Mouse (Mus musculus) forebrain, embryonic 15.5 days (tissue): ENCODE data around the gene Eif3l. TPM values are rescaled to one million over a fixed set of nuclear protein-coding genes. Genes with fewer than 3 reads are reported as not detected.
"Not testable (repeated sequence)": the region's sequence is repeated elsewhere in the genome, so short reads cannot be mapped to it uniquely, and the experiment has no call there.

Experiments used
- ATAC-seq: fragments of 200-750 bp; cut with Nextera tagmentation; replicated peaks from 2 replicates; pipeline ENCODE4 v1.8.0; 2017; ENCODE audit warnings: mild to moderate bottlenecking, moderate TSS enrichment, moderate library complexity
- H3K27ac ChIP-seq: fragments of 300-500 bp; sonication (generic); replicated peaks from 2 replicates; pipeline ENCODE4 v1.5.1; 2015; ENCODE audit warnings: mild to moderate bottlenecking, inconsistent platforms
- H3K27me3 ChIP-seq: fragments of 300-500 bp; sonication (generic); 2 replicates; pipeline ENCODE4 v1.6.1; 2015; ENCODE audit warnings: inconsistent platforms
- H3K36me3 ChIP-seq: fragments of 300-500 bp; sonication (generic); 2 replicates; pipeline ENCODE4 v1.6.1; 2015; ENCODE audit warnings: mild to moderate bottlenecking, inconsistent platforms
- H3K4me1 ChIP-seq: fragments of 300-500 bp; sonication (generic); 2 replicates; pipeline ENCODE4 v1.6.1; 2015; ENCODE audit warnings: inconsistent platforms
- H3K4me2 ChIP-seq: fragments of 300-500 bp; sonication (generic); replicated peaks from 2 replicates; pipeline ENCODE4 v1.6.1; 2015; ENCODE audit warnings: mild to moderate bottlenecking, inconsistent platforms
- H3K4me3 ChIP-seq: fragments of 300-500 bp; sonication (generic); 2 replicates; pipeline ENCODE4 v1.5.1; 2015; ENCODE audit warnings: mild to moderate bottlenecking, inconsistent platforms
- H3K9ac ChIP-seq: fragments of 300-500 bp; sonication (generic); replicated peaks from 2 replicates; pipeline ENCODE4 v1.6.1; 2015; ENCODE audit warnings: mild to moderate bottlenecking, inconsistent platforms
- H3K9me3 ChIP-seq: fragments of 300-500 bp; sonication (generic); 2 replicates; pipeline ENCODE4 v1.6.1; 2016; ENCODE audit warnings: inconsistent platforms
- WGBS: fragments of 180-500 bp; shearing (Covaris S2); methylation state at CpG from one replicate; pipeline ENCODE4 v1.1.7; 2015; ENCODE audit warnings: mixed read lengths; 5-methylcytosine and 5-hydroxymethylcytosine counted together
- polyA plus RNA-seq: library from polyadenylated mRNA; unstranded; fragments of >200 nt; fragmentation: Nextera tagmentation; extraction: Ambion mirVana; gene quantifications from 2 replicates; pipeline ENCODE4 v1.2.1, GENCODE M21; 2015

Eif3l gene
- polyA plus RNA-seq = 192 and 195 TPM in 2 replicates

DNA sequence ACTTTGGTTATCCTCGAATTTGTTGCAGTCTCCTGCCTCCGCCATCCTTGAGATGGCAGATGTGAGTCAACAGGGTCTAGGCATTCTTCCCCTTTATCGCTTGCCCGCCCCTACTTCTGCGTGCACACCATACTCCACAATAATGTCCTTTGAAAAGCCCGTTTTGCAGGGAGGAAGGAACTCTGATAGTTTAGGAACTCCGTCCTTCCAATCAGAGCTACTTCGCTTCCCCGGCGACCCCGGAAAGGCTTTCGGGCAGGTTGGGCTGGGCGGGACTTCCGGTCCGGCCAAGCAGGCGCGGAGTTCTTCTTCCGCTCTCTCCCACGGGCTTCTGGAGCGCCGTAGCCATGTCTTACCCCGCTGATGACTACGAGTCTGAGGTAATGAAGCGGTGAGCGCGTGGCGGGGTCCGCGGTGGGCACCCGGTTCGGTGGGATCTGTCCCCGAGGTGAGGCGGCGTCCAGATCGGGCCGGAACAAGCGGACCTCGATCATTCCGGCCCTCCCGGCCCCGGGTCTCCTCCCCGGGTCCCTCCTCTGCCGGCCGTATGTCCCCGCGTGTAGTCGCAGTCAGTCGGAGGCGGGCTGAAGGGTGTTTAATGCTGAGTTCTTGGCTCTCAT, at the start of gene Eif3l:
TSS of gene Eif3l (plus strand) at position 267 of the 620 bp plus-strand sequence.
- H3K36me3 ChIP-seq = peaks cover 37% of the 10 kb centered on the region

DNA sequence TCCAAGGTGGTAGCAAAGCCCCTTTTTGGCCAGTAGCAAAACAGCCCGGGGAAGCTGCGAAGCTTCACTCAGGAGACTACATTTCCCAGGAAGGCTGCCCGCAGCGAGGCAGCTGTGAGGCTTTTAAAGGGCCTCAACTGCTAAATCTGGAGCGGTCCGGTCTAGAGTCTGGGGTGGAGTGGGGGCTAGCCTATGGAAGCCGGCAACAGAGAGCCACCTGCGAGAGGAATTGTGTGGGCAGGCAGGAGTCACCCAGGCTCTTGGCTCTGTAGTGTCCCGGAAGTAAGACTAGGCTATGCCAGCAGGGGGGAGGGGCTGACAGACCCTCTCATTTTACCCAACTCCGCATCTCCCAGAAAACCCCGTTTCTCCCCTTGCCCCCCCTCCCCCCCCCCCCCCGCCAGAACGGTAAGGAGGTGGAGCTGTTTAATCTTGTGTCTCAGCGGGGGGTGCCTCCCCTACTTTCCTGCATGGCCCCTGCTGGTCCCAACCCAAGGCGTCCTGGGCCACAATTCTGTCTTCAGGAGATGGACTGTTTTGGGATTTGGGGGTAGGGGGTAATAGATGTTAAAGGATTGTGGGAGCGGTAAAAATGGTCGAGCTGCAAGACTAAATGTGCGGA, 49.2 kb upstream of the Eif3l start:
- H3K9ac ChIP-seq = no peak overlapping the region; the same call in 1 of the 2 replicates
- no peak for ATAC-seq
- H3K27ac ChIP-seq = no peak overlapping the region
- H3K4me3 ChIP-seq = peak overlapping the region; percentile 25
- H3K4me2 ChIP-seq = peak overlapping the region; percentile 34
- H3K27me3 ChIP-seq = no peaks in the 10 kb centered on the region
- no peaks in the 10 kb centered on the region for H3K9me3 ChIP-seq
- WGBS = 9% methylated on average over 16 of the region's 18 CpGs
- H3K36me3 ChIP-seq = no peaks in the 10 kb centered on the region
- peaks cover 36% of the 10 kb centered on the region for H3K4me1 ChIP-seq

More for the DNA sequence above, at the start of gene Eif3l:
- no peaks in the 10 kb centered on the region for H3K9me3 ChIP-seq
- H3K4me2 ChIP-seq = peak within 1 kb of the TSS; percentile 61
- H3K4me3 ChIP-seq = peak within 1 kb of the TSS; percentile 87
- WGBS = under 1% methylated on average over 49 of the region's 49 CpGs
- peaks cover 23% of the 10 kb centered on the region for H3K4me1 ChIP-seq
- no peaks in the 10 kb centered on the region for H3K27me3 ChIP-seq
- ATAC-seq = peak; percentile 95
- peak within 1 kb of the TSS; percentile 86 for H3K9ac ChIP-seq
- peak within 1 kb of the TSS; percentile 83 for H3K27ac ChIP-seq

DNA sequence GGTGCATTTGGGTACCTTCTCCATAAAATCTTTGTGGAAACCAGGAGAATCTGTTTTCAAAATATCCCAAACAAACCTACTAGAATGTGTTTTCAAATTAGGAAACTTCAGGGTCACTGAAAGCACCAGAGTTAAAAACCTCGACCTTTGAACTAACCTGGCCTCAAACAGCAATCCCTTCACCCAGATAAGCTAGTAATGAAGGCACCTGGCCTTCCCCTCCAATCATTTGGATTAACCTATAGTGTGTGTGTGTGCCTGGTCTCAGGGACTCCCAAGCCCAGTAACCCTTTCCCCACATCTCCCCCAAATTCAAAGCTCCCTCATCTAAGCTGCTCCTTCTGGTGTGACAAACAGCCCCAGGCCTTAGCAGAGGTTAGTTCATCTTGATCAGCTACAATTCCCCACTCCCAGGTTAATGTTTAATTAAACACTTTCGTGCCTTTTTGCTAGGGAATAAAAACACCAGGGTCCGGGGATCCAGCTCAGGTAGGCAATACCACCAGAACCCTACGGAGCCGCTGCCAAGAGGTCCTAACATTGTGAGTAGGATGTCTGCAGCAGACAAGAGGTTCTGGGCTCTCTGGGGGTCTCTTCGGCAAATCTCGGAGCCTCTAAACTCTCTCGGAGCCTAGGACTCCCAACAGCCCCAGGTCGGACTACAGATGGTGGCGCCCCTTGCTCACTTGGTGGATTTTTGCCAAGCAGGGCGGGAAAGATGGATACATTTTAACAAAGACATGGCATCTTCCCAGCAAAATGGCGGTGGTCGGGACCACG, 48.3 kb upstream of the Eif3l start:
- 35% methylated on average over 14 of the region's 14 CpGs for WGBS
- H3K9me3 ChIP-seq = no peaks in the 10 kb centered on the region
- peaks cover 45% of the 10 kb centered on the region for H3K4me1 ChIP-seq
- H3K4me3 ChIP-seq = peak overlapping the region; percentile 83
- no peaks in the 10 kb centered on the region for H3K27me3 ChIP-seq
- H3K27ac ChIP-seq = peak overlapping the region; percentile 94; the same call in 1 of the 2 replicates
- peak overlapping the region; percentile 83; the same call in 1 of the 2 replicates for H3K9ac ChIP-seq
- no peak for ATAC-seq
- H3K4me2 ChIP-seq = peak overlapping the region; percentile 96
- no peaks in the 10 kb centered on the region for H3K36me3 ChIP-seq

DNA sequence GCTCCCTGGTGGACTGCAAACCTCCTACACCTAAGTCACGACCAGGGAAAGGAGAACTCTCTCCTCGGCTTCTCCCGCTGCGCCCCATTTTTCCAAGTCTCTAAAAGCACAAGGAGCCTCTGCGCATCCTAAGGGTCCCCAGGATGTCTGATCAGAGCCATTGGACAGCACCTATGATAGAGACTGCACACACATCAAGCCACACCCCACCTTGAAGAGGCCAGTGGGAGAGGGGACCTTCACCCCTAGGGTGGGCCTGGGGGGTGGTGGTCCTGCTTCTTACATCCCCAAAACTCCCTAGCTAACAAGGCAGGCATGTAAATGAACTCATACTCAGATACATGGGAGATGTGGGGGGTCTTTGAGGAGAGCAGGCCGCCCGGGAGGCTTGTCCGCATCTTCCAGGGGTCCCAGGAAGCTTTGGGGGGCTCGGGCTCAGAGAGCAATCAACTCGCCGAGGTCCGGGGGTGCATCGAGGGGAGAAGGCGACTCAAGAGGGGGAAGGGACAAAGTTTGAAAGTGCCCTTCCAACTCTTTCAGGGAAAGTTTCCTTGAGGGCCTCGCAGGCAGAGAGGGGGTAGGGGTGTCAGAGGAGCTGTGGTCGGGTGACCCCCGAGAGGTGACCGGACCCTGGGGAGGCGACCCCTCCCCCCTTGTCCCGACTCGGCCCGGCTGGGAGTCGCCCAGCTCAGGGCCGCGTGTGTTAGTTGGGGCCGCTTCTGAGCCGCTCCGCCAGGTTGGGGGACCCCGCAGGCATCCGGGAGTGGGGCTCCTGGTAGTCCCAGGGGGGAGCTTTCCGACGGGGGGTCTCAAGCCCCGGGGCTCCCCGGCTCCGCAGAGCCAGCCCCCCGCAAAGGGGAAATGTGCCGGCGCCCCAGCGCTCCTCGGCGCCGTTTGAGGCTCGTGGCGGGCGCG, 47.4 kb upstream of the Eif3l start:
- Histone ChIP-seq H3K27me3 (no peaks in the 10 kb centered on the region), H3K4me3 (peak overlapping the region; percentile 83), H3K4me1 (peaks cover 52% of the 10 kb centered on the region), H3K9ac (peak overlapping the region; percentile 83), H3K27ac (peak overlapping the region; percentile 94), H3K36me3 (no peaks in the 10 kb centered on the region), H3K9me3 (no peaks in the 10 kb centered on the region), H3K4me2 (peak overlapping the region; percentile 96)
- WGBS = 5% methylated on average over 44 of the region's 46 CpGs
- ATAC-seq = 0 out of 2 replicates have a peak, but pooled peaks have one; percentile 11

DNA sequence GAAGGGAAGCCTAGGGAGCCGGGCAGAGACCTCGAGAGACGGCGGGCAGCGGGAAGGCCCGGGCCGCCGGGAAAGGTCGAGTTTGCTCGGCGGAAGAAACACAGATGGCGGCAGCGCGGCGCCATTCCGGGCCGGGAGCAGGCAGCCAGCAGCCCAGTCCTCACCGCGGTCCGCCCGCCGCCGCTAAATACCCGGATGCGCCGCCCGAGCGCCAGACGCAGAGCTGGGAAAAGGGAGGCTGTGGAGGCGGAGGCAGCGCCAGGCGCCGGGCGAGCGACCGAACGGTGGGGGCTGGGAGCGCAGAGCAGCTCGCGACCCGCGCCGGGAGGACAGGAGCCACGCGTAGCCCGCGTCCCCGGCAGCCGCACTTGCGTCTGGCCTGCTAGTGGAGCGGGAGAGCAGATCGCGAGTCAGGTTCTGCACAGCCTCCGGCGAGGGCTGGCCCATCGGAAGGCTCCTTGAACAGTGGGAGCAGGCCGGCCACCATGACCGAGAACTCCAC, 46.7 kb upstream of the Eif3l start, which contains the start of gene H1f0:
TSS of gene H1f0 (plus strand) at position 214 of the 502 bp plus-strand sequence.
- Histone ChIP-seq H3K4me3 (peak within 1 kb of the TSS; percentile 83), H3K36me3 (no peaks in the 10 kb centered on the region), H3K4me2 (peak within 1 kb of the TSS; percentile 96), H3K9ac (peak within 1 kb of the TSS; percentile 83), H3K27ac (peak within 1 kb of the TSS; percentile 94), H3K27me3 (no peaks in the 10 kb centered on the region), H3K9me3 (no peaks in the 10 kb centered on the region), H3K4me1 (peaks cover 54% of the 10 kb centered on the region)
- under 1% methylated on average over 52 of the region's 58 CpGs for WGBS
- ATAC-seq = peak; percentile 79

DNA sequence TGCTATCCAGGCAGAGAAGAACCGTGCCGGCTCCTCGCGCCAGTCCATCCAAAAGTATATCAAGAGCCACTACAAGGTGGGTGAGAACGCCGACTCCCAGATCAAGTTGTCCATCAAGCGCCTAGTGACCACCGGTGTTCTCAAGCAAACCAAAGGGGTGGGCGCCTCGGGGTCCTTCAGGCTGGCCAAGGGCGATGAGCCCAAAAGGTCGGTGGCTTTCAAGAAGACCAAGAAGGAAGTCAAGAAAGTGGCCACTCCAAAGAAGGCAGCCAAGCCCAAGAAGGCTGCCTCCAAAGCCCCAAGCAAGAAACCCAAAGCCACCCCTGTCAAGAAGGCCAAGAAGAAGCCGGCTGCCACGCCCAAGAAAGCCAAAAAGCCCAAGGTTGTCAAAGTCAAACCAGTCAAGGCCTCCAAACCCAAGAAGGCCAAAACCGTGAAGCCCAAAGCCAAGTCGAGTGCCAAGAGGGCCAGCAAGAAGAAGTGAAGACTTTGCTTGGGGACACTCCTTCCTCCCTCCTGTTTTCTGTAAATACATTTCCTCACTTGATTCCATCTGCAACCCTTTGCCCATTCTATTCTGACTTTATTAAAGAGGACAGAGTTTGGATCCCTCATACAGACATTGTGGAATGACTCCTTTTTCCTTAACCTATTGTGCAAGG, 46.0 kb upstream of the Eif3l start:
- peaks cover 54% of the 10 kb centered on the region for H3K4me1 ChIP-seq
- 0 out of 2 replicates have a peak, but pooled peaks have one; percentile 1 for ATAC-seq

DNA sequence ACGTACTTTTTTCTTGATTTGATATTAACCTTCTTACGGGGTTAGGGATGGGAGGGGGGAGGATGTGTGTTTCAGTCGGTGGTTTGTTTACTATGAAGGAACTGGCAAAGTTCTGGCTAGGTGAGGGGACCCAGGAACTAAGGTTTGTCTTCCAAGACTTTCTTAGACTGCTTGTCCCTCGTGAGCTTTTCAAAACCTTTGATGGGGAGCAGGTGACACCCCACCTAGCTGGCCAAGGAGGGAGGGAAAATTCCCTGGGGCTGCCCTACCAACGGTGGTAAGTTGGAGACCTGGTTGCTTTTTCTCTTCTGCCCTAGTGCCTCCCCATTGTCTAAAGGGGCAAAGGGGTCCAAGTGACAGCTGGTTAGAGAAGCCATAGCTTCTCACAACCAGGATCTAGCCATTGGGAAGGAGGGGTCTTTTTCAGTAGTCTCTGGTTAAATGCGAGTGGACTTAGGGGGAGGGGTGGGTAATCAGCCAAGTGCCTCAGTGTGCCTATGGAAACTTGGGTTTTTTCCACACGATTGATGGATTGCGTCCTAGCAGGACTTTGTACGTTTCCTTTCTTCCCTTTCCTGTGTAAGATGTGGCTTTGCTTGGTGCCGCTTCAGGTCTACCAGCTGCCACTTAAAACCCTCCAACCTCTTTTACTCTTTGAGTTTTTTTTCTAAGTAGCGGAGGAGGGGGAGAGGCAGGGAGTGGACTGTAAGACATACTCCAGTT, 45.3 kb upstream of the Eif3l start:
- Histone ChIP-seq H3K4me2 (peak overlapping the region; percentile 96), H3K36me3 (no peaks in the 10 kb centered on the region), H3K4me3 (peak overlapping the region; percentile 83), H3K9me3 (no peaks in the 10 kb centered on the region), H3K9ac (peak overlapping the region; percentile 83), H3K27ac (peak overlapping the region; percentile 94), H3K4me1 (peaks cover 54% of the 10 kb centered on the region), H3K27me3 (no peaks in the 10 kb centered on the region)
- 4% methylated on average over 11 of the region's 11 CpGs for WGBS
- ATAC-seq = no peak

More for the DNA sequence above, 46.0 kb upstream of the Eif3l start:
- H3K27me3 ChIP-seq = no peaks in the 10 kb centered on the region
- no peaks in the 10 kb centered on the region for H3K36me3 ChIP-seq
- H3K4me2 ChIP-seq = peak overlapping the region; percentile 96
- WGBS = 24% methylated on average over 16 of the region's 16 CpGs
- peak overlapping the region; percentile 83 for H3K9ac ChIP-seq
- peak overlapping the region; percentile 94 for H3K27ac ChIP-seq
- H3K4me3 ChIP-seq = peak overlapping the region; percentile 83
- no peaks in the 10 kb centered on the region for H3K9me3 ChIP-seq

DNA sequence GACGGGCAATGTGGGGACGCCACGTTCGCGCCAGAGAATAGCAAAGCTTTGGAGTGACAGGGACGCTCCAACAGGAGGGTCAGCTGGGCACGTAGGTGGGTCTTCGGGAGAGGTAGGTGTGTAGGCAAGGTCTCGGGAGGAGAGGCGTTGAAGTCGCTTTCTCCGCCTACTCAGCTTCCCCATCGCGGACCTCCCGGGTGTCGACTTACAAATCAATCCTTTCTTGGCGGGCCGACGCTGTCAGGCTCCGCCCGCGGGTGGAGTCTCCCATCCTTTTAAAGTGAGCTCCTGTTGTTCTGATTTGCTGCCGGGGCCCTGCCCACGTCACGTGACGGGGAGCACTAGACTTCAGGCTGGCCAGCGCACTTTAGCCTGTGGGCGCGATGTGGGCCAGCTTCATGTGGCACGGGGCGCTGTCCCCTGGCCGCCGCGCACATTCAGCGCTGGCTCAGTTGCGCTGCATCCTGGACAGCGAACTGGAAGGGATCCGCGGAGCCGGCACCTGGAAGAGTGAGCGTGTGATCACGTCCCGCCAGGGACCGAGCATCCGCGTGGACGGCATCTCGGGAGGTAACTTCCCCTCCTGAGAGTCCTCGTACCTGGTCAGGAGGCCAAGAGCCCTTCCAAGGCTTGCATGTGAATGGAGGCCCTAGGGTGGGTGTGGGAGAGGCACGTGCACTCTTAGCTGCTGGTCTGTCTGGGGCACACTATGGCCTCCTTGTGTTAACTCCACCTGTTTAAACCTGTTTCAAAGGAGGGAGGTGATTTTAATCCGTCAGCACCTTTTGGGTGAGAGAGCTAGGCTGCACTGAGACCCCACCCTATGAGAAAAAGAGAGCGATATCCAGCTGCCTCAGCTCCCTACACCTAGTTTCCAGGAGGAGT, 44.2 kb upstream of the Eif3l start:
- Histone ChIP-seq H3K27ac (peak overlapping the region; percentile 94), H3K36me3 (no peaks in the 10 kb centered on the region), H3K9ac (peak overlapping the region; percentile 83), H3K4me2 (peak overlapping the region; percentile 96), H3K4me3 (peak overlapping the region; percentile 83), H3K9me3 (no peaks in the 10 kb centered on the region), H3K4me1 (peaks cover 48% of the 10 kb centered on the region), H3K27me3 (no peaks in the 10 kb centered on the region)
- under 1% methylated on average over 52 of the region's 52 CpGs for WGBS
- ATAC-seq = peak; percentile 82

DNA sequence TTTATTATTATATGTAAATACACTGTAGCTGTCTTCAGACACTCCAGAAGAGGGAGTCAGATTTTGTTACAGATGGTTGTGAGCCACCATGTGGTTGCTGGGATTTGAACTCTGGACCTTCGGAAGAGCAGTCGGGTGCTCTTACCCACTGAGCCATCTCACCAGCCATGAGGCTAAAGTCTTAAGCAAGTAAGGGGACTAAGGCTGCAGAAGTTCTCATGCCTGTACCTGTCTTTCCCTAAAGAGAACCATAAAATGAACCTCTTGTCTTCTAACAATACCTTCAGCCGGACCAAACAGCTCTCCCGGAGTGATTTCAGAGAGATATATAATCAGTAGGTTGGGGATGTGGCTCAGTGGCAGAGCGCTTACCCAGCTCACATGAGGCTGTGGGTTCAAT, 43.1 kb upstream of the Eif3l start:
- not testable (repeated sequence) for H3K36me3 ChIP-seq, H3K9me3 ChIP-seq, H3K27ac ChIP-seq, H3K9ac ChIP-seq, H3K4me3 ChIP-seq, H3K4me2 ChIP-seq, H3K27me3 ChIP-seq, ATAC-seq
- peaks cover 40% of the 10 kb centered on the region for H3K4me1 ChIP-seq
- WGBS = 87% methylated on average over 5 of the region's 5 CpGs
